Mouse (Mus musculus): ENCODE data around the gene Ccl2.

Gene Ccl2

GRCm38 (mm10) chr11:82034446-82034845, 925 bp upstream of the Ccl2 start:
- in situ Hi-C loops (cut with MseI, MboI) = no loop called here

DNA sequence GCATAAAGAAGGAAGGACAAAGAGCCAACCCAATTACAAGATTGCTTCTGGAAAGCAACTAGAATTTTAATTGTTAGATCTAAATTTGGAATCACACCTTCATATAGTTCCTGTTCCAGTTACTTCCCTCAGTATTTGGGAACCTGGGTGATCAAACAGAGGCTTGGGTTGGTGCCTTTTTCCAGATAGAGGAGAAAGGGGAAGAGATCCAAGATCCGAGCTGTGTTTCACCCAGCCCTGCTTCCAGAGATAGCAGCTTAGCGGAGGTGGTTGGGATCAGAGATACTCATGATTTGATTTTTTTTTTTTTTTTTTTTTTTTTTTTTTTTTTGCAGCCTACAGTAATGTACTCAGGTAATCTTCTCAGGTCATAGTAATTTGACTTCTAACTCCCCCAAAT, 486 bp downstream of the Ccl2 start:
- in situ Hi-C loops (cut with MseI, MboI) = no loop called here

DNA sequence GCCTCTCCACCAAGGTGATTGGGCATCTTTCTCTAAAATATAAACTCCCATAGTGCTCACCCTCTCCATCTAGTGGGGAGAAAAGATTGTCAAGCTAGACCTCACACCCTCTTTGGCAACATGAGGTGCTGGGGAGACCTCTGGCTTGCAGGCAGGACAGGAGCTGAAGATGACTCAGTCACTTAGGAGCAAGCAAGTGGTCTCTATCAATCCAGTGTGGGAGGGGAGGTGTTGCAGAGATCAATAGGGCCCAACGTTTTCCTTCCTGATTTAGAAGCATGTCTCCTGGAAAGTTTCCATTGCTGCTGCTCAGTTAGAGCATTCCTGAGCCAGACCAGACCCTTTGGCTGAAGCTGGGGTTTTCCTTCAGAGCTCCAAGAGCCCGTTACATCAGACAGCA, 3.2 kb downstream of the Ccl2 start, which contains the start of gene Gm17268:
TSS of gene Gm17268 (minus strand) at position 28 of the 400 bp plus-strand sequence.
- in situ Hi-C loops (cut with MseI, MboI) = no loop called here

DNA sequence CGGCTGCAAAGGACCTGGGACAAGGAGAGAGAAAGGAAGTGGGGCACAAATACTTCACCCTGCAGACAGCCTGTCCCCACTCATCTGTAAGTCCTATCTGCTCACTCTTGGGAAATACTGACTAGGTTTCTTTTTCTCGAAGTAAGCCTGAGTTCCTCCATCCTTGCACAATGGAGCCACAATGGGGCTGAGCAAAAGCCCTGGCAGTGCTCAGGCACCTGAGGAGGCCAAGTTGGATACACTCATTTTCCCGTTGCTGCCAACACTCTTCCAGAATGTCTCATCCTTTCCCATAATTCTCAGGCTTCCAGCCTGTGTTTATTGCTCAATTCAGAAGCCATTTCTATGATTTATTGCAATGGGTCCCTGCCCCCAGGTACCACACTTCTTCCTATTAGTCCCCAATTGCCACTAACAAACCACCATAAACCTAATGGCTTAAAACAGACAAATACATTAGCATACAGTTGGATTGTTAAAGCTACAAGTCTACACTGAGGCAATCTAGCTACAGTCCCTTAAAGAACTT, 3.8 kb downstream of the Ccl2 start:
- in situ Hi-C loops (cut with MseI, MboI) = no loop called here

- in situ Hi-C loops (cut with MseI, MboI) = no loop called here
These were observed 6.3 kb downstream of the Ccl2 start for GRCm38 (mm10) chr11:82041671-82042080.

GRCm38 (mm10) chr11:82045471-82045870, 10.1 kb downstream of the Ccl2 start, which contains the start of gene Ccl7:
Ccl7 (plus strand) TSS chr11:82045712.
- in situ Hi-C loops (cut with MseI, MboI) = loop anchor here (5.0 kb wide), 2 partner anchors 48 to 132 kb away; no protein-coding TSS in a partner anchor

- in situ Hi-C loops (cut with MseI, MboI) = loop anchor here (5.0 kb wide), 2 partner anchors 51 to 129 kb away; no protein-coding TSS in a partner anchor
These were observed 12.5 kb downstream of the Ccl2 start for GRCm38 (mm10) chr11:82047746-82048415.

DNA sequence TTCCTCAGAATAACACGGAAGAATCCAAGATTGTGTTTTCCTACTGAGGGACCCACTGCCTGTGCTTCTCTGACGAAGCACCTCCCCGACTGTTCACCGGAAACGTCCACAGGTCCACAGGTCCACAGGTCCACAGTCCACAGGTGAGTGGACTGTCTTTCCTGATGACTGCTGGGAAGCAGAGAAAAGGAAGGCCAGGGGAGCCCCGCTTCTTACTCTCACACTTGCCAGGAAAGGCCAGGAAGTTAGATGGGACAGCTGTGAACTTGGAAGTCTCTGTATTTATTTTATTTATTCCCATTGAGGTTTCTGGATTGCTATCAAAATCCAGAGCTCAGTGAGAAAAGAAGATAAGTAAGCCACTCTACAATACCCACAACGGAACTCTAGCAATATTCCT, 18.5 kb downstream of the Ccl2 start:
- in situ Hi-C loops (cut with MseI, MboI) = loop anchor here in 1 of 2 experiments (5.0 kb wide), 1 partner anchor 123 kb away; no protein-coding TSS in a partner anchor

DNA sequence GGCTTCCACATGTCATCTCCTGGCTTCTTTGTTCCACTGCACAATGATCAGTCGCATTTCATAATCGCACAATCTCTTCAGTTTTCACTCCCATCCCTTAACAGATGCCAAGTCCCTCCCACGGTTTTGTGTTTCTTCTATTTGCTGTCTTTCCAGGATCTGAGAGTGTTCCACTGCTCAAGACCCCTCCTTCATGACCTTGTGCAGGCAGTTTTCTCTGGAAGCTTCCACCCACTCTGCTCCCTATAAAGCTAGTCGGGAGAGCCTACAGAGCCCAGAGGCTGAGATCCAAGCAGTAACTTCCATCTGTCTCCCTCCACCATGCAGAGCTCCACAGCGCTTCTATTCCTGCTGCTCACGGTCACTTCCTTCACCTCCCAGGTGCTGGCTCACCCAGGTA, 22.3 kb downstream of the Ccl2 start, which contains the start of gene Ccl11:
TSS of gene Ccl11 (plus strand) at position 178 of the 400 bp plus-strand sequence.
- in situ Hi-C loops (cut with MseI, MboI) = no loop called here

GRCm38 (mm10) chr11:82062226-82062625, 26.9 kb downstream of the Ccl2 start:
- in situ Hi-C loops (cut with MseI, MboI) = no loop called here

GRCm38 (mm10) chr11:82063454-82063853, 28.1 kb downstream of the Ccl2 start:
- in situ Hi-C loops (cut with MseI, MboI) = no loop called here

DNA sequence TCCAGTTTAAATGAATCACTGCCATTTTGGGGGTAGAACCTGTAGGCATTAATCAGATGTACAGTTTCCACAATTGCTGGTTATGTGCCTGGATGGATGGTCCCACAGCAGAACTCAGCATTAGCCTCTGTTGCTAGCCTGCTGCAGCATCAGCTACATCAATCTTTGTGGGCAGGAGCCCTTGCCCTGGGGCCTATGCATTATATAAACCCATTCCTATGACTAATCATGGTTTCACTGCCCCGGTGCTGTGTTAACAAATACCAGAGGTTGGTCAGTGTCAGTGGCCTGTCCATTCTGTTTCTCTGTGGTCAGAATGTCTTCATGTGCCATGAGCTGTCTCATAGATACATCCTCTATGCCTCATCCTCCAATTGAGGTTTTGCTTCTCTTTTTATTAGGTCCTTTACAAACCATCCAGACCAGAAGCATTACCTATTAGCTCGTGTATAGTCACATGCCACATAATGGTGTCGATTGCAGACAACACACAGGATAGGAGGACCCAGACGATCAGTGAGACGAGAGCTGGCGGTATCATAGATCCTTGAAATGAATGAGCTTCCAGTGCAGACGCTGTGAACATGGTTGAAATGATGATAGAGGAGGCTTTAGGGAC, 31.7 kb downstream of the Ccl2 start:
- in situ Hi-C loops (cut with MseI, MboI) = no loop called here

DNA sequence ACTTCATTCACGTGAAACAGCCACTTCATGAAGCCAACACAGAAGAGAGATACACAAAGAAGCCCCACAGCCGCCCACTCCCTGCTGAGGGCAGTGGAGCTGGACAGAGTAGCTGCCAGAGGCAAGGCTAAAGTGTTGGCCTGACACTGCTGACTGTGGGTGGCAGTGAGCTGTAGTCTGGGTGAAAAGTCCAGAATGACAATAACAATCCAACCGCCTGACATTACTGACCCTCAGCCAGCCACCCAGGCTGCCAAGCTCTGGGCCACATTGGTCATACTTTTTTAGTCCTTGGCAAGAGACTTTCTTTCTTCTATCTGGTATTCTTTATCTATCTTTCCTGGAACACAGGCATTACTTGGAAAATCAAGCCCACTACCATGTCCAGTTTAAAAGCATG, 35.7 kb downstream of the Ccl2 start:
- in situ Hi-C loops (cut with MseI, MboI) = no loop called here

DNA sequence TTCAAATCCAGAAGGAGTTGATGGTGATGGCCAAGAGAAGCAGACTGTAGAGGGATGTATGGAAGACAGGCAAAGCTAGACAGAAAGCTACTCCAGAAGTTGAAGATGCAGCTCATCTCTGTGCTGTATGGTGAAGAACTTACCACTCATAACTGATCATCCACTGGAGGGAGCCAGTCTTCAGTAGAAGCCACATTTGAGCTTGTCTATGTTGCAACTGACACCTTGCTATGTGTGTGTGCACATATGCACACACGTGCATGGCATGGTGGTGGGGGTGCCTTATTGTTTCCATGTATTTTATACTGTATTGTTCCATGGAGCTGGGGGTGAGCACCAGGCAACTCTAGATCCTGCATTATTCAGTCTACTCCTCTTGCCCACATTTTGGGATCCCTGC, 37.0 kb downstream of the Ccl2 start:
- in situ Hi-C loops (cut with MseI, MboI) = no loop called here

DNA sequence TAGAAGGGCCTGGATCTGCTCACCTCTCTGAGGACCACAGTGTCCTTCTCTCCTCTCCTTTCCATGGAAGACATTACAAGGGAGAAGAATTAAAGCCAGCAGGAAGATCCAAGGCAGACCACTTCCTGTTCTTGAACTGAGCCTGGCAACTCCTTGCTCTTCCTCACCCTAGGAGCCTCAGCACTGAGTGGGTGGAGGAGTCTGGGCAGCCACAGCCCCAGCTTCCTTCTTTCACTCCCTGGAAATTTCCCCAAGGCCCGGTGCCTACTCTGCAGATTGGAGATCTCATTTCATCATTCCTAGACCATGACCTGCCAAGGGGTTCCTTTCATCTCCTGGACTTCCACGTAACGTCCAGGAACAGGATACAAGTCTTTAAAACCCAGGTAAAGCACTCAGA, 37.6 kb downstream of the Ccl2 start:
- in situ Hi-C loops (cut with MseI, MboI) = no loop called here

DNA sequence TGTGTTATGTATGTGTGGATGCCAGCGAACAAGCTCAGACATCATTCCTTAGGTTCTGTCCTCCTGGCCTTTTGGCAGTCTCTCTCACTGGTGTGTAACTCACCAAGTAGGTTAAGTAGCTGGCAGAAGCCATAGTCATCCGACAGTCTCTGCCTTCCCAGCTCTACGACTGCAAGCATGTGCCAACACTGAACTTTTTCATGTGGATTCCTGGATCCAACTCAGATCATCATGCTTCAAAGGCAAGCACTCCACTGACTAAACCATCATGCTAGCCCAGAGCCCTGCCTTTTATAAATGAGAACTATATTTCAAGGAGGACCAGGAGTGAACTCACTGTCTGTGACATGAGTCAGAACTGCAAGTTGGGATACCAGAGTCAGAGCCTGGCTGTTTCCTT, 38.3 kb downstream of the Ccl2 start:
- in situ Hi-C loops (cut with MseI, MboI) = no loop called here

GRCm38 (mm10) chr11:82077031-82077430, 41.7 kb downstream of the Ccl2 start:
- in situ Hi-C loops (cut with MseI, MboI) = no loop called here

- in situ Hi-C loops (cut with MseI, MboI) = no loop called here
These were observed 42.9 kb downstream of the Ccl2 start for GRCm38 (mm10) chr11:82078136-82078730.

GRCm38 (mm10) chr11:82080865-82081264, 45.5 kb downstream of the Ccl2 start:
- in situ Hi-C loops (cut with MseI, MboI) = no loop called here

GRCm38 (mm10) chr11:82084360-82084759, 49.0 kb downstream of the Ccl2 start:
- in situ Hi-C loops (cut with MseI, MboI) = no loop called here
